Mouse (Mus musculus) cerebellum, adult 9-11 months (tissue): ENCODE data around the gene Ell3.
A peak's percentile ranks its signal among the peaks of the same experiment; 100 is the strongest.

ENCODE experiments used
- DNase-seq: peaks from one replicate; pipeline ENCODE4 v3.0.0; 2022

The Ell3 gene

DNA sequence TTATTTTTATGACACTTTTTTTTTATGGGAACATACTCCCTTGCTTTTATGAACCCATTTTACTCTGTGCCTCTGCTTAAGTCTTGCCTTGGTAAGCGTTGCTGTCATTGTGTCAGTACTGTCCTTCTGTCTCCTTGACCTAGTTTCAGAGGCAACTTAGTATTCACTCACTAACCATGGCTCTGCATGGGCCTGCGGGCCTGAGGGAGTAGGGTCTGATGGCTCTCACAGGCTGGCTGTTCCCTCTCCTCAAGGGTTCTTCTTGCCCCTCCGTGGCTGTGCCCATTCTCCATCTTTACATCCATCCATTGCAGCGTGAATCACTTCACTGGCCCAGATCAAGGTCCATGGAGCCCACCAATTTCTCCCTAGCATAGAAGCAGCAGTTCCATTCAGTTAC, 2.4 kb upstream of the Ell3 start:
- no peak for DNase-seq

GRCm38 (mm10) chr2:121445117-121445516, 1.0 kb upstream of the Ell3 start:
- no peak for DNase-seq

GRCm38 (mm10) chr2:121443068-121443349, 1.1 kb downstream of the Ell3 start:
- DNase-seq: peak; percentile 30

- peak; percentile 62 for DNase-seq
Measured at GRCm38 (mm10) chr2:121442259-121443067, 1.6 kb downstream of the Ell3 start.

- DNase-seq: no peak
Measured at GRCm38 (mm10) chr2:121441800-121442199, 2.3 kb downstream of the Ell3 start.

GRCm38 (mm10) chr2:121440834-121441605, 3.1 kb downstream of the Ell3 start:
- no peak for DNase-seq

GRCm38 (mm10) chr2:121439746-121440145, 4.3 kb downstream of the Ell3 start:
- no peak for DNase-seq

GRCm38 (mm10) chr2:121434854-121435253, 9.2 kb downstream of the Ell3 start:
- DNase-seq: no peak

GRCm38 (mm10) chr2:121425890-121426289, 18.2 kb downstream of the Ell3 start:
- DNase-seq: no peak

- DNase-seq: no peak
Measured at GRCm38 (mm10) chr2:121423166-121423565, 20.9 kb downstream of the Ell3 start.

DNA sequence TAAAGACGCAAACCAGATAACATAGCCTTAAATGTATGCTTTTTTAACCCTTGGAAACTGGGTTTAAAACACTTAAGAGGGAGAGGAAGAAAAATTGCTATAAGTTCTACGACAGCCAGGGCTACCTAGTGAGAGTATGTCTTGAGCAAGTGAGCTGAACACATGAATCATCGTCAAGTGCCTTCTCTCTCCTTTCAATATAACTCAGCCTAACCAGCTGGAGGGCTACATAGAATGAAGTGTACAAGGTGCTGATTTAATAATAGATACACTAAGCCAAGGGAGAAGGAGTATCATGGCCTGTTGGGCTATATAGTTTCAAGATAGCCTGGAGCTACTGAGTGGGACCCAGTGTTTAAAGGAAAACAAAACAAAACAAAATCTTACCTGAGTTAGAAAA, 25.6 kb downstream of the Ell3 start:
- DNase-seq: no peak

DNA sequence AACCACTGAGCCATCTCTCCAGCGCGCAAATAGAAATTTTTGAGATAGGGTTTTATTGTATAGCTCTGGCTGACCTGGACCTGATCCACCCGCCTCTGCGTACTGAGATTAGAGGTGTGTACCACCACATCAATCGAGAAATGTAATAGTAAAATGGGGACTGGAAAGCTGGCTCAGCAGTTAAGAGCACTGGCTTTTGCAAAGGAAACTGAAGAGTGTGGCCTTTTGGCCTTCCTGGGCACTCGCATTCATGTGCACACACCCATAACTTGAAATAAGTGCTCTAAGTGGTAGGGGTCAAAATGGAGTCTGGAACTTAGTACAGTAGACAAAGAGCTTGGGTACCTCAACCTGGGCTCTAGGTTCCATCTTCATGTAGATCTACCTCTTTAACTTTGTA, 27.7 kb downstream of the Ell3 start:
- DNase-seq: no peak

GRCm38 (mm10) chr2:121415591-121415990, 28.5 kb downstream of the Ell3 start:
- DNase-seq: no peak

DNA sequence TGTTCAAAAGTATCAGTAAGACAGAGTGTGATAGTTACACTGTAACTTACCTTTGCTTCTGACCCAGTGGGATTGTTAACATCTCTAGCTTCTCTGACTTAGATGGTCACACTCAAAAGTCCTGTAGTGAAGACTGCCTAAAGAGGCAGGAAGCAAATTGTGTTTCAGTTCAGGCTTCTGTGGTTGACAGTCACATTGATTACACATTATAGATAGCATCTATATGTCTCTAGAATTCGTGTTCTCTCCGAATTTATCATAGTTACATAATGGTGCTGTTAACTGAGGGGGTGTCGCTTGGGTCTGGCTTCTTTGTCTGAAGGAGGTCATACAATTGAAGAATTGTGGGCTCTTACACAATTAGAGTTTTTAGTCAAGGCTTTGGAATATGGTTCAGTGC, 29.0 kb downstream of the Ell3 start:
- DNase-seq: no peak

DNA sequence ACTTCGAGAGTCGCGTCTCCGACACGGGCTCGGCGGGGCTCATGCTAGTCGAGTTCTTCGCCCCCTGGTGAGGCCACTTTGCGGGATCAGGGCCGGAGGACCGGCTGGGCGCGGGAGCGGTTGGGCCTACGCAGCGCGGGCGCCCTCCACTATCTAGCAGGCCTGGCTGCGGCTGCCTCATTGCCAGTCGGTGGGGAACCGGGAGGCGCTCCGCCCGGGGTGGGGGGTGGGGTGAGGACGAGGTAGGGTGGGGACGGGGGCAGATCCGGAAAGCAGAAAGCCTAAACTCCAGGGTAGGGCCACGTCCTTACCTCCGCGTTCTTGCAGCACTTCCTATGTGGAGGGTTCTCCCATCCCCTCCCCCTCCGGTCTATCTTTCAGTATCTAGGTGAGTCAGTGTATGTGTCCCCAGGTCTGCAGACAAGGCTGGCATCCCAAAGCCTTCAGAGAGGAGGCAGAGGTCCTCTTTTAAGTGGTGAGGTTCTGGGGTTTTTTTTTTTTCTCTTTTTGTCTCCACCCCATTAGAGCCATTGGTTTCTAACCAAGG, 29.9 kb downstream of the Ell3 start:
- DNase-seq: peak; percentile 51

DNA sequence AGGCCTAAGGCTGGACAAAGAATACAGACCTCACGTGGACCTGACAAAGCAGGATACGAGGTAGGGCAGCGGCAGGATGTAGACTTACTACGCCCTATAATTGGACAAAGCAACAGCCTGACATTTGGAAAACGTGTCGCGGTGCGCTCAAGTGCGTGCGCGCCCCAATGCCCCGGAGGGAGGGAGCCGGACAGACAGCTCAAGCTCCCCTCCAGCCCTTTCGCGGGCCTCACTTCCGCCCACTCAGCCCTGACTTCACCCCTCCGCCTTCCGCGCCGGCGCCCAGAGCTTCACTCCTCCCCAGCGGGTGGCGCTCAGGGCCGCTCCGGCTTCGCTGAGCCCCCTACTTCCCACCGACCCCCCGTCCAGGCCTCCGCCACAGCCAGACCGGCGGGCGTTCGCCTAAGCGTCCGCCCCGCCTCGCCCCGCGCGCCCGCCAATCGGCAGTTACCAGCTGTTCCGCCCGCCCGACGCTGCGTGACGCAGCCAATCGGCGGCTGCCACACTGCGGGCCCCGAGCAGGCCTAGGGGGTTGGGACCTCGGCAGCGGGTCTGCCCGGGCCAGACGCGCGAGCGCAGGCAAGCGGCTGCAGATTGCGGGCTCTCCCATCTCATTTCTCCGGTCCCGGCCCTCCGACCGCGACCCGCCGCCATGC, 30.6 kb downstream of the Ell3 start, which contains the start of the genes Pdia3 and Catsper2:
Gene Pdia3 (plus strand): TSS at position 389 of the 656 bp plus-strand sequence.
Gene Catsper2 (minus strand): TSS at position 406 of the 656 bp plus-strand sequence.
- DNase-seq: peak; percentile 95

DNA sequence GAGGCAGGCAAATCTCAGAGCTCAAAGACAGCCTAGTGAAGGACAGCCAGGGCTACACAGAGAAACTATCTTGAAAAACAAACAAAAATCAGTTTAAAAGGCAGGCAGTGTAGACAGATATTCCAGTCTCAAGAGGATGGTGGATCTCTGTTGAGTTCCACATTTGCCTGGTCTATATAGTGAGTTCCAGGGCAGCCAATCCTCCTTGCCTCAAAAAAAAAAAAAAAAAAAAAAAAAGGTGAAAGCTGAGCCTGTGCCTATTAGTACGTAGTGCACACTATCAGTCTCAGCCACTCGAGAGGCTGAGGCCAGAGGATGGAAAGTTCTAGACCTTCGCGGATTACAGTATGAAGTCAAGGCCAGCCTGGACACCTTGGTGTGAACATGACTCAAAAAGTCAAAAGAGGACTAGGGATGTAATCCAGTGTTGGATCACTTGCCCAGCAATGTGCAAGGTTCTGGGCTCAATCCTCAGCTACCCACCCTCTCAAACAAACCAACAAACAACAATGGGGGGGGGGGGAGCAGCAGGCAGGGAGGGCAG, 31.2 kb downstream of the Ell3 start:
- DNase-seq: no peak

DNA sequence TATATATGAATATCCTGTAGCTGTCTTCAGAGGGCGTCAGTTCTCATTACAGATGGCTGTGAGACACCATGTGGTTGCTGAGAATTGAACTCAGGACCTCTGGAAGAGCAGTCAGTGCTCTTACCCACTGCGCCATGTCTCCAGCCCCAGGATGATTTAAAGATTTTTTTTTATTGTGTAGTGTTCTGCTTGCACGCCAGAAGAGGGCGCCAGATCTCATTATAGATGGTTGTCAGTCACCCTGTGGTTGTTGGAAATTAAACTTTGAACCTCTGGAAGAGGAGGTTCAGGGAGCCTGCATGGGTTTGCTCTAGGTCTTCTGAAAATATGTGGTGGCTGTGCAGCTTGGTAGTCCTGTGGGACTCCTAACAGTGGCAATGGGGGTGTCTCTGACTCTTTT, 35.9 kb downstream of the Ell3 start:
- no peak for DNase-seq

DNA sequence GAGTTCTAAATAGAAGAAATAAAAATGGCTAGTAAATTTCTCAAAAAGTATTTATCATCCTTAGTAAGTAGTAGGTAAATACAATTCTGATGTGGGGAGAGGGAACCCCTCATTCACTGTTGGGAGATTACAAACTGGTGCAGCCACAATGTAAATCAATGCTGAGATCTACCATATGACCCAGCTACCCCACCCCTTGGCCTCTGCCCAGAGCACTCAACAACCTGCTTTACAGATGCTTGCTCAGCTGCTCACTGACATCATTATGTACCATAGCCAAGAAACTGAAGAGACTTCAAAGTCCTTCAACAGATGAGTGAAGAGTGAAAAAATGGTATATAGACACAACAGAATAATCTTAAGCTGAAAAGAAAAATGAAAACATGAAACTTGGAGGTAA, 40.8 kb downstream of the Ell3 start:
- no peak for DNase-seq

GRCm38 (mm10) chr2:121396624-121397023, 47.5 kb downstream of the Ell3 start:
- peak; percentile 75 for DNase-seq
